ENCODE assay signal across 7 mouse cellular contexts in the genomic region with DNA sequence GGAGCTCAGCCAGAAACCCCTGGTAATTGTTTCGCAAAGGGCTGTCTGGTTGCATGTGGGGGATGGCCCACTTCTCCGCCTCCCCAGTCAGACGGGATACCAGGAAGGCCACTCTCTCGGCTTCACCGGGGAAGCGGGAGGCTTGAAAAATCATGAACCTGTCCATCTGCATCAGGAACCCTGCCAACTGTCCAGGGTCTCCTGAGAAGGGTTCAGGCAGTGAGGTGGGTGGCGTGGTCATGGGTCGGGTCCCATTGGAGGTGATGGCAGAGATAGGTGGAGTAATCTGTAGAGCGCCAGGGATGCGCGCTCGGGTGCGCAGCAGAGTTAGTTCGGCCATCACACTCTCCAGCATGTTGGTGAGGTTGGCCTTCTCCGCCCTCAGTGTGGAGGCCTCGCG. TPM values are rescaled to one million over a fixed set of nuclear protein-coding genes. Genes with fewer than 3 reads are reported as not detected.
A peak's percentile ranks its signal among the peaks of the same experiment; 100 is the strongest.
DNase-seq lines count a peak whose midpoint lies in the region; ATAC-seq and TF ChIP-seq lines count a peak whose summit lies in the region.

No protein-coding gene starts in this region.

- no peak for DNase-seq in liver, embryonic 11.5 days (ENCODE audit: low spot score)
- no peak for DNase-seq in liver, postnatal 0 days
- DNase-seq in embryonic facial prominence, embryonic 10.5 days (ENCODE audit: low spot score): no peak
- DNase-seq in heart, postnatal 10 days: peak; percentile 3 to 4
- no peak for DNase-seq in urinary bladder, postnatal 14 days (ENCODE audit: low spot score)

- no peak for ATAC-seq in liver, embryonic 11.5 days (replicated peaks; ENCODE audit: low FRiP score)
- no peak for ATAC-seq in liver, postnatal 0 days
- peak; percentile 30 for ATAC-seq in midbrain, embryonic 15.5 days (replicated peaks)
- no peak for ATAC-seq in activated CD4-positive, CD25-positive, alpha-beta regulatory T cell, adult 4 months

- no peak for TF ChIP-seq CTCF in liver, postnatal 0 days (IDR thresholded peaks at IDR 0.05; ENCODE audit: low read depth)

- H3K27ac ChIP-seq in liver, embryonic 11.5 days (ENCODE audit: low read depth, low read length): no peak overlapping the region
- no peak overlapping the region for H3K27ac ChIP-seq in liver, postnatal 0 days (ENCODE audit: low read depth)
- H3K27ac ChIP-seq in embryonic facial prominence, embryonic 10.5 days (replicated peaks): peak overlapping the region; percentile 94
- H3K27ac ChIP-seq in midbrain, embryonic 15.5 days: no peak overlapping the region

- 95% methylated on average over 17 of the region's 17 CpGs for WGBS in liver, embryonic 11.5 days
- 93% methylated on average over 17 of the region's 17 CpGs for WGBS in liver, postnatal 0 days (ENCODE audit: insufficient replicate concordance)
- WGBS in embryonic facial prominence, embryonic 10.5 days: 97% methylated on average over 17 of the region's 17 CpGs
- 98% methylated on average over 17 of the region's 17 CpGs for WGBS in midbrain, embryonic 15.5 days

- H3K4me1 ChIP-seq in liver, embryonic 11.5 days (replicated peaks; ENCODE audit: control insufficient read depth, insufficient read depth, low read length): no peaks in the 10 kb centered on the region; the same call in 1 of the 2 replicates
- H3K4me1 ChIP-seq in liver, postnatal 0 days (ENCODE audit: insufficient read depth): no peaks in the 10 kb centered on the region
- peaks cover 49% of the 10 kb centered on the region for H3K4me1 ChIP-seq in embryonic facial prominence, embryonic 10.5 days
- peaks cover 43% of the 10 kb centered on the region for H3K4me1 ChIP-seq in midbrain, embryonic 15.5 days

- peak overlapping the region; percentile 76 for H3K4me2 ChIP-seq in liver, embryonic 11.5 days
- H3K4me2 ChIP-seq in liver, postnatal 0 days (ENCODE audit: low read depth, low read length): no peak overlapping the region
- peak overlapping the region; percentile 74 for H3K4me2 ChIP-seq in midbrain, embryonic 15.5 days

- no peaks in the 10 kb centered on the region for H3K27me3 ChIP-seq in liver, embryonic 11.5 days (replicated peaks; ENCODE audit: control insufficient read depth, insufficient read depth, low read length)
- no peaks in the 10 kb centered on the region for H3K27me3 ChIP-seq in liver, postnatal 0 days (ENCODE audit: insufficient read depth, low read length)
- H3K27me3 ChIP-seq in embryonic facial prominence, embryonic 10.5 days (replicated peaks; ENCODE audit: low read depth, poor library complexity, severe bottlenecking): 0 out of 2 replicates have a peak, but pooled peaks cover 10% of the 10 kb centered on the region
- peaks cover 5% of the 10 kb centered on the region; the same call in 1 of the 2 replicates for H3K27me3 ChIP-seq in midbrain, embryonic 15.5 days (replicated peaks)

- intact Hi-C loops in heart, postnatal 10 days (cut with DNase I): no loop called here

- peaks cover 5% of the 10 kb centered on the region; the same call in 1 of the 2 replicates for H3K9me3 ChIP-seq in liver, embryonic 11.5 days (ENCODE audit: control insufficient read depth, low read length)
- no peaks in the 10 kb centered on the region for H3K9me3 ChIP-seq in liver, postnatal 0 days (ENCODE audit: low read length)
- H3K9me3 ChIP-seq in embryonic facial prominence, embryonic 10.5 days: peaks cover 11% of the 10 kb centered on the region
- no peaks in the 10 kb centered on the region for H3K9me3 ChIP-seq in midbrain, embryonic 15.5 days

- no peak overlapping the region for H3K9ac ChIP-seq in liver, embryonic 11.5 days (ENCODE audit: low read depth, low read length)
- H3K9ac ChIP-seq in liver, postnatal 0 days (replicated peaks): no peak overlapping the region
- no peak overlapping the region for H3K9ac ChIP-seq in midbrain, embryonic 15.5 days

- peak overlapping the region; percentile 68; the same call in 1 of the 2 replicates for H3K4me3 ChIP-seq in liver, embryonic 11.5 days (ENCODE audit: low read depth, low read length)
- H3K4me3 ChIP-seq in liver, postnatal 0 days (ENCODE audit: low read depth, low read length): no peak overlapping the region
- peak overlapping the region; percentile 75 for H3K4me3 ChIP-seq in embryonic facial prominence, embryonic 10.5 days
- H3K4me3 ChIP-seq in midbrain, embryonic 15.5 days: peak overlapping the region; percentile 84

- H3K36me3 ChIP-seq in liver, embryonic 11.5 days (ENCODE audit: control insufficient read depth, insufficient read depth, low read length): no peaks in the 10 kb centered on the region
- H3K36me3 ChIP-seq in liver, postnatal 0 days (replicated peaks; ENCODE audit: insufficient read depth, low read length): no peaks in the 10 kb centered on the region
- peaks cover 43% of the 10 kb centered on the region for H3K36me3 ChIP-seq in embryonic facial prominence, embryonic 10.5 days (replicated peaks)
- H3K36me3 ChIP-seq in midbrain, embryonic 15.5 days (replicated peaks): peaks cover 8% of the 10 kb centered on the region; the same call in 1 of the 2 replicates

- TF ChIP-seq EP300 in liver, postnatal 0 days (IDR thresholded peaks at IDR 0.05; ENCODE audit: low read depth): no peak

RNA-seq across cellular contexts. Expression of a gene that starts 0.9 kb away (rescaled TPM):
- polyA plus RNA-seq in liver, embryonic 11.5 days (2014; fragmentation: Nextera tagmentation; extraction: Ambion mirVana): 4.7 and 5.2 TPM in 2 replicates
- polyA plus RNA-seq in liver, postnatal 0 days (2015; fragmentation: Nextera tagmentation; extraction: Ambion mirVana): 0.63 TPM in 2 replicates
- polyA plus RNA-seq in embryonic facial prominence, embryonic 10.5 days (2016; fragmentation: Nextera tagmentation; extraction: Ambion mirVana): 25.1 and 26.0 TPM in 2 replicates
- 1 to 10 TPM; 7.9 to 9.2 TPM for total RNA-seq in heart, postnatal 10 days (2021)
- polyA plus RNA-seq in midbrain, embryonic 15.5 days (2015; fragmentation: Nextera tagmentation; extraction: Ambion mirVana): 77.6 and 78.9 TPM in 2 replicates
- 1 to 10 TPM; 1.5 to 1.6 TPM for polyA plus RNA-seq in activated CD4-positive, CD25-positive, alpha-beta regulatory T cell, adult 4 months (2017; shearing (Covaris generic))

Comparison
In these comparisons a context has a peak if more than half of its experiments do, and no peak if none do; other contexts are left out.
1. DNase-seq: peak in heart, postnatal 10 days (2 of 2); none in liver, embryonic 11.5 days (single experiment), liver, postnatal 0 days (single experiment), embryonic facial prominence, embryonic 10.5 days (single experiment) and urinary bladder, postnatal 14 days (single experiment).